Mouse (Mus musculus) v-Abl transformed pro-B cells (cell line): ENCODE data around the gene Gm10974.

Source experiments
- in situ Hi-C, 2 experiments: fragments of 400-800 bp; cut with MboI; formaldehyde crosslinking; loops; one replicate each; pipeline ENCODE4 v1.15.1; 2025; ENCODE audit not compliant: unreplicated experiment in 2 of 2

The Gm10974 gene

DNA sequence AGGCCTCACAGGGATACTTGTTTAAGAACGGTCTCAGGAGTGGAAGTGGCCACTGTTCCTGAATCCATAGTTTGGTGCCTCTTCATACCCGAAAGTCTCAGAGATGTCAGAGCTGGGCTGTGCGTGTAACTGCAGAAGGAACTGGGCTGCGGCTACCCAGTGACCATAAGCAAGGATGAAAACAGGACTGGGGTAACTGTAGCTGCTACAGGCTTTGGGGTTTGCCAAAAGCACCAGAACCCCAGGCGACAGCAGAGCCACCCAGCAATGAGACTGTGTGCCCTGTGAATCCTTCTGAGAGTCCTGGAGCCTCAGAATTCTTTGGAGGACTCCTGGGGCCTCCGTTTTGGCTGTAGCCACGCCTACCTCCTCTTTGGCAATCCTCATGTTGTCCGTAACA, 35.9 kb downstream of the Gm10974 start:
- in situ Hi-C loops, result no loop called here

DNA sequence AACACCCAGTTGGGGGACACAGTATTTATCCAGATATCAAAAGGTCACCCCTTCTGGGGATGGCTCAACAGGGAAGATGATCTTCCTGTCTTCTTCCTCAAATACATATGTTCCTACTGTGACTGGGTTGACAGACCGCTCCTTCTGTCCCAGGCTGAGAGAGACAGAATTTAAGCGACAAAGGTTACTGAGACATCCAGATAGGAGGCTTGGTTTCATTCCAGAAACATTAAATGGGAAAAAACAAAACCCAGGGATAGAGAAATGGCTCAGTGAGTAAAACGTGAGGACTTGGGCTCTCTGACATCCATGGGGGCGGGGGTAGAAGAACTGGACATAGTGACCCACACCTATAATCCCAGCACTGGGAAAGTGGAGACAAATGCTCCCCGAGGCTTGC, 37.2 kb downstream of the Gm10974 start:
- in situ Hi-C loops, result no loop called here

DNA sequence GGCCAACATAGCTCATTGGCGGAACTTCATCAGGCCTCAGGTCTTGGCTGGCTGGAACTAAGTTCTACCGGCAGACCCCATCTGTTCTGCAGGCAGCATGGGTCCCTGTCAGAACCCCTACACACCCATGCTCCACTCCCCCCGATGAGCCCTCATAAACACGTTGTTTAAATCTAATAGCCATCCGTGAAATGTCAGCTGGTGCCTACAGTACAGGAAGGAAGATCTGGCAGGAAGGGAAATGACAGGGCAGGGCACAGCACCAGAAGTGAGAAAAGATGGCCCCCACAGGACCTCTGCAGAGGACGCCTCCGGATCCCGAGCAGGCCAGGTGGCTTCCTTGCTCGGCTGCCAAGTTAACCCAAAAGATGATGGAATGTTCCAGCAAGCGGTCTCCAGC, 38.4 kb downstream of the Gm10974 start:
- in situ Hi-C loops, result no loop called here

DNA sequence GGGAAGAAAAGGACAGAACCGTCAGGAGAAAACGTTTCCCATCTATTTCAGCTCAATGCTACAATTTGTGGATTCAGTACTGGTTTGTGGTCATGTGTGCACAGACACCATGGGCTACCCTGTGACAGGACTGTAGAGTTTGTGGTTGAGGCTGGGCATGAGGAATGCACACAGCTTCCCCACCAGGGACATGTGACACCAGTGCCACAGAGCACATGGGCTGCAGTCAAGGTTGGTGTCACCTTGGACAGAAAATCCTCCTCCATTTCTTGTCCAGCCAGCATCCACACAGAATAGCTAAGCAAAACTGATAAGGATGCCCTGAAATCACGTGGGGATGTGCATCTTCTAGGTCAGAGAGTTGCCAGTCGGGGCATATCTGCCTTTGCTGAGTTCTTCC, 39.1 kb downstream of the Gm10974 start:
- in situ Hi-C loops, result no loop called here

DNA sequence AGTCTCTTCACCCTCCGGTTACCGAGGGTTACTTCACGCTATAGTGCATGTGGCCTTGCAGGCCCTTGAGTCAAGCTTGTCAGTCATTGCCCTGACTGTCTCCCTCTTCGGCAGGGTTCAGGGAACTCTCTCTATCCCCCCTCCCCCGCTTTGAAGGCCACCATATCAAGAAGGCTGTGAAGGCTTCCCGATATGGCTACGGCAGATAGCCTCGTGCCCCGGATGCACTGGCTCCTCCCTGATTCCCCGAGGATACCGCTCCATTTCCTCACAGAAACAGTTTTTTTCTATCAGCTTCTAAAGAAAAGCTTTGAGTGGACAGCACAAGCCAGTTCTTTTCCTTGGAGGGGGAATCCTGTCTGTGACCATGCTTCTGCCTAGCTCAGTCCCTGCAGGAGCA, 39.8 kb downstream of the Gm10974 start:
- in situ Hi-C loops, result no loop called here

DNA sequence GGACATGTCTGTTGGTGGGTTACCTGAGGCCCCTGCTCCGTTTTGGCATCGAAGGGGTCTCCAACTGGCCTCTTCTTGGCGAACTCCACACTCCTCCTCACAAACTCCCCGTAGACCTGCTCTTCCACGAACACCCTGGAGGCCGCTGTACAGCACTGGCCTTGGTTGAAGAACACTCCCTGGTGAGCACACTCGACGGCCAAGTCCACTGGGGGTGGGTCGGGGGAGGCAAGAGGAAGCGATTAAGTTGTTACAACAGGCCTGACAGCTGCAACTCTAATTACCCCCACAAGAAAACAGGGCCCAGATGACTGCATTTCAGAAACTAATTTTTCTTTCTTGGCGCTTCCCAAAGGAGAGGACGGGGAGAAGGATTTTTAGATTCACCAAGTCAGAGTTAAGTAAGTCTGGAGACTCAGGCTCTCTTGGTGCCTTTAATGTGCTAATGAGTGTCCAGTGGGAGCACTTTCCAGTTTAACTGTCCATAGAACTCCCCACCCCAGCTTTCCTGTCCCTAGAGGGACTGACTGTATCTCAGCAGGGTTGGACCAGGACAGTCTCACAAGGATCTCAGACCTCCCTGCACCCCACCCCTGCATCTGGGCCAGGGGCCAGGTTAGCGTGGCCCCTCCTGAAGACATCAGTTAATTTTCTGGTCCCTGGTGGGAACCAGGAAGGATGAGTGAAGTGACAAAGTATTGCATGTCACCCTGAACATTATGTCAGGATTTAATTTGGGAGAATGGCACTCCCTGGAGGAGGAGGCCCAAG, 40.4 kb downstream of the Gm10974 start:
- in situ Hi-C loops, result no loop called here

DNA sequence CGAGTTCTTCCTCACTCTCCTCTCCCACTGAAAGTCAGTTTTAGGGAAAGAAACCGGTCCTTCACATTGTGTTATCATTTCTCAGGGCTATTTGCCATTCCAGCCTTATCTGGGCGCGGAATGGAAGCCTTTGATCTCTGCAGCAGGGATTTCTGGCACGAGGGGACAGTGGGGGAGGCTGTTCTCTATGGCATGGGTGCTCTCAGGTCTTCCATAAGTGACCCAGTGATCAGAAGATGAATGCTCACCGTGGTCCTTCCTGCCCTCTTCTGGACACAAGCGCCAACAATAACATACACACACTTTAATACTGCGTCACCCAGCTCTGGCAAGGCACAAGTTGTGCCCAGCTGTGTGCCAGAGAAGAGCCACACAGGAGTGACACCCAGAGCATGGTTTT, 41.3 kb downstream of the Gm10974 start:
- in situ Hi-C loops, result no loop called here

DNA sequence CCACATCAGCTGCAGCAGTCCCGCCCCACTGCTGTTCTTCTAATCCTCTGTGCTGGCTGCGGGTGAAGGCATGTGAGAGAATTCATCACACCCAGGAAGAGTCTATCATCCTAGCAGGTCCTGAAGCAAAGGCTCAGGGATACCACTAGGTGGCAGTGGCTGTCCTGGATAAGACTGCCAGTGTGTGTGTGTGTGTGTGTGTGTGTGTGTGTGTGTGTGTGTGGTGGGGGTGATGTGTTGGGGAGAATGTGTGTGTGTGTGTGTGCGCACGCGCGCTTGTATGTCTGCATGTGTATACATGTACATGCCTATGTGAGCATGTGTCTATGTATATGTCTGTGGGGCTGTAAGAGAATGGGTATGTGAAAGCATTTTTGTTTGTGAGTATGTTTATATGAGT, 43.7 kb downstream of the Gm10974 start:
- in situ Hi-C loops, result no loop called here

DNA sequence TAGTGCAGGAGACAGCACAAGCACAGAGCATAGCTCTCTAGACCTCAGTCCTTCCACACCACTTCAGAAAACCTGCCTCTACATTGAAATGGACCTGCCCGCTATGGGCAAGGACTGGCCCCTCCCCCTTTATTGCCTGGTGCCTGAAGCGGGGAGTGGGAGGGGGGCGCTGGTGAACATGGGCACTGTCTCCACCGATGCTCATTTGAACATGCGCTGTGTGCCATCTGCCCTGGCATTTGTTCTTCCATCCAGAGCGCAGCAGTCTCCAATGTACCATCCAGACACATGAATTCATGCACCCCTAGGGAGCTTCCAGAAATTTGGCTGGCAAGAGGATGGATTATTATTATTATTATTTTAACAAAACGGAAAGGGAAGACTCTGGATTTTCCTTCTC, 47.4 kb downstream of the Gm10974 start:
- in situ Hi-C loops, result no loop called here

DNA sequence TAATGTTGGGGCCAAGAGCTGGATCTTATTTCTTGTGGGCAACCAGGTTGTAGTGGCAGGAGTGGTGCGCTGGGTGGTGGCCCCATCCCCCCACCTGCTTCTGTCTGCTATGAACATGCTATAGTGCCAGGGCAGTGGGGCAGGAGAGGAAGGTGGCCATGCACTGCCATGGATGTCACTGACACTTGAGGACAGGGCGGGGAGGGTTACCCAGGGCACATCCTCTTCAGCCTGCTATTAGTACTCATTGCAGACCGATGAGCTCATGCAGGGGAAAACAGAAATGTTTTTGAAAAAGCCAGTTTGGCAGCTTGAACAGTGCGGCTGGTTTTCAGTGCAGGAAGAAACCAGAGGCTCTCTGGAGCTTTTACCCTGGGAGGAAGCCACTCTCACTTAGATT, 51.1 kb downstream of the Gm10974 start:
- in situ Hi-C loops, result no loop called here

DNA sequence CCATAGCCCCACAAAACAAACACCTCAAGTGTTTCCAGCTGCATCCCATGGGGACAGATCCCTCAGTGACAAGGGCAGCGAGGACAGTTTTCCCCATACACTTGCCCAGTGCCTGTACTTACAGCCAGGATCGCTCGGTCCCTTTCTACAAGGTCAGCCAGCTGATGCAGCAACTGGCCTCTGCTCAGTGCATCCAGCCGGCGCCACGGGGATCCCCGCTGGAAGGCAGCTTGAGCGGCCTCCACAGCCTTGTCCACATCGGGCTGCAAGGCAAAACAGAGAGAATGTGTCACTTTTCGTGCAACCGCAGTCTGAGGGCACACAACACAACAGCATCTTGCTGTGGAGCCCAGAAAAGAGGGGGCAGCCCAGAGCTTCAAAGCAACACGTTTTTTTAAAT, 53.3 kb downstream of the Gm10974 start:
- in situ Hi-C loops, result no loop called here

DNA sequence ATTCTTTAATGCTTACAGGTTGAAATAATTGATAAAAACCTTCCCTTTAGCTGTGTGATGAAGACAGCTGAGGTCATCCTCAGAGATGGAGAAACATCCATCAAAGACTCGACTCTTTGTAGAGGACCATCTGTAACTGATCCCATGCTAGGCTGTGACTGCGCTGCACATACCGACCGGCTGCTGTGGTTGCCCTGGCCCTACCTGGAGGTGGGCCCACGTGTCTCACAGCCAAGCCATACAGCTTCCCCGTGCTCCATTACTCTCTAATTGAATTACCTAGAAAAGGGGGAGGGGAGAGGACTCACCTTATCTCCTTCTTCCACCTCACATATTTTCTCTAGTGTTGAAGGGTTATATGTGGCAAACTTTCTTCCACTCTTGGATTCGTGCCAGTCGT, 56.2 kb downstream of the Gm10974 start:
- in situ Hi-C loops, result no loop called here

DNA sequence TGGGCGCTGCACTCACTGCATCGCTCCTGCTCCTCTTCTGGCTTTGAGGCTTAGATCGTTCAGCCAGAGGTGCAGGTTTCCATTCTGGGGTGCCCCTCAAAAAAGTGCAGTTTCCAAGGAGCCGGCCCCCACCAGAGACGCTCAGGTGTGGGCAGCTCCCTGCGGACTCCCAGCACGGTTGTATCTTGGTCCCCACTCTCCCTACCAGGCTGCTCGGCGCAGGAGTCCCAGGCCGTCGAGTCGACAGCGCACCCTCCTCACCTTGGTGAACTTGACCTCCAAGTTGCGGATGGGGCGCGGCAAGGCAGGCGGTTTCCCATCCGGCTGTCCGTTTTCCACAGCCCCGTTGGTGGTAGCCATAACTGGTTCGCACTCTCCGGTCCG, 61.3 kb downstream of the Gm10974 start:
- in situ Hi-C loops, result loop anchor here (25.0 kb wide), 1 partner anchor 785 kb away; the partner anchor contains the start of gene Lysmd4 (in 2 of the 2)

DNA sequence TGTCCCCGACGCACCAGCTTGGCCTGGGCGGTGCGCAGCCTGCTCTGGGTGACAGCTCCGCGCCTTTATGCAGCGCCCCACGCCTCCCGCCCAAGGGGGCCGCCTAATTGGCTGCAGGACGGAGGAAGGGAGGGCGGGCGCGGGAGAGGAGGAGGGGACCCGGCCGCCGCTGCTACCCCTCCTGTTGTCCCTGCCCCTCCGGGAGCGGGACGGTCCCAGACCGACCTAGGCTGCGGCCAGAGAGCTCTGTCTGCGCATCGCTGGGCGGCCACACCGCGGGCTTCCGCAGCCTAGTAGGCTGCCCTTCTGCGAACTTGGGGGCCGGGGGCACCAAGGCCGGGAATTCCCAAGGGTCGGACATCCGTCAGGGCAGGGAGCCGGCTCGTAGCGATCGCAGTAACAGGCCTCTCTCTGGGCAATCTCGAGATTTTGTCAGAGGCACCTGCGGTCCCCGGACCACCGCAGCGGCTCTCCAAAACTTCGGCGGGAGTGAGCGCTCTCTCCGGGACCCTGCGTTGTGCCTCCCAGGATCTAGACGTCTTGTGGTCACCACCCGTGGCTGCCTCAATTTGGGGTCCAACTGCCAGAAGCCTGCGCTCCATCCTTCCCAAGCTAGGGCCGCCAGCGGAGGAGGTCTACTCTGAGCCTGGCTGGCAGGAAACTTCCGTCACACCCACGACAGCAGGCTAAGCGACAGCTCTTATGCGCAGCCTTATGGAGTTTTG, 61.9 kb downstream of the Gm10974 start, which contains the start of gene Aldh1a3:
TSS of gene Aldh1a3 (minus strand) at position 81 of the 725 bp plus-strand sequence.
- in situ Hi-C loops, result loop anchor here (25.0 kb wide), 1 partner anchor 785 kb away; the partner anchor contains the start of gene Lysmd4 (in 2 of the 2)

DNA sequence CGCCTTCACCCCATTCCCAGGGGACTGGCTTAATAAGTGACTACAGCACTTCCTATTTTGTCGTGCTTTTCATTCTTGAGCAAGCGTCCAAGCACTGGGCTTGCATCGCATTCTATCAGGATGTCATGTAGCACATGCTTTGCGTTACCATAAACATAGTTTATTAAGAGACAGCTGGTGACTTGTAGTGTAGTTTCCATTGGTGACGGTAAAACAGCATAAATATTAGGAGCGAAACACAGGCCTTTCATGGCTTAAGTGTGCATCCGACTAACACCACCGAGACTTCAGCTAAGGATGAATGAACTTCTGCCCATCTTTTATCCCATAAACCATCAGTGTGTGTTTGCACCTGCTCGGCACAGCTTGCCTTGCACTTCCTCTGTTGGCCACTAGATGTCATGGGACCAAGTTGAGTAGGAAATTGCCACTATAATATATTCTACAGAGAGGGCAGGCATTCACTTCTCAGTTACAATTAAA, 68.8 kb downstream of the Gm10974 start:
- in situ Hi-C loops, result loop anchor here (5.0 to 25.0 kb wide), 3 partner anchors 228 to 1200 kb away; partner anchors contain the start of gene Lysmd4 (in 2 of the 2)
